Mouse (Mus musculus): ENCODE results near the gene Trub1. TPM values are rescaled to one million over a fixed set of nuclear protein-coding genes. Genes with fewer than 3 reads are reported as not detected.

The Trub1 gene
- polyA plus RNA-seq, 1 experiment from 2014 or later, result 13.7 TPM

DNA sequence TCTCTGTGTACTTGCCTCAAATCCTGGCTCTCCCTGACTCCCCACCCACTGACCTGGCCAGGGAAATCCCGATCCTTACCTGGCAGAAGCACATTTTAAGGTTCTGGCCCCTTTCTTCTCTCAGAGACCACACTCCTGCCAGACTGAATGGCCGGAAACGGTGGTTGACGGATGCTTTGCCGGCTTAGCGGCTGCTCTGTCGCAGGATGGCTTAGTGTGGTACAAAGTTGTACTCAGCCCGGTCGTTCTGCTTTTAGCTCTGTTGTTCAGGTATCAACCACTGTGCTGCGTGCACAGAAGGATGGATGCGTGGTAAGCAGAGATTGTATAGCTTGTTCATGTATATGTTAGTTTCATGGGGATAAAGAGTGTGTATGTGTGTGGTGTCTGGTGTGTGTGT, 25.3 kb downstream of the Trub1 start:
- Histone ChIP-seq H3K9me3 (ENCODE audit: control insufficient read depth, low read length) (no peaks in the 10 kb centered on the region), H3K36me3 (ENCODE audit: control insufficient read depth, insufficient read depth, low read length) (no peaks in the 10 kb centered on the region), H3K4me1 (ENCODE audit: control insufficient read depth, insufficient read depth, low read depth, low read length) (no peaks in the 10 kb centered on the region; the same call in 1 of the 2 replicates), H3K4me3 (ENCODE audit: low read length) (no peak overlapping the region), H3K4me2 (ENCODE audit: low read length) (no peak overlapping the region), H3K27ac (ENCODE audit: low read depth, low read length) (no peak overlapping the region), H3K9ac (ENCODE audit: low read depth, low read length) (no peak overlapping the region), H3K27me3 (replicated peaks; ENCODE audit: control insufficient read depth, insufficient read depth, low read length) (no peaks in the 10 kb centered on the region)
- ATAC-seq, result no peak
- 84% methylated on average over 11 of the region's 11 CpGs for WGBS

DNA sequence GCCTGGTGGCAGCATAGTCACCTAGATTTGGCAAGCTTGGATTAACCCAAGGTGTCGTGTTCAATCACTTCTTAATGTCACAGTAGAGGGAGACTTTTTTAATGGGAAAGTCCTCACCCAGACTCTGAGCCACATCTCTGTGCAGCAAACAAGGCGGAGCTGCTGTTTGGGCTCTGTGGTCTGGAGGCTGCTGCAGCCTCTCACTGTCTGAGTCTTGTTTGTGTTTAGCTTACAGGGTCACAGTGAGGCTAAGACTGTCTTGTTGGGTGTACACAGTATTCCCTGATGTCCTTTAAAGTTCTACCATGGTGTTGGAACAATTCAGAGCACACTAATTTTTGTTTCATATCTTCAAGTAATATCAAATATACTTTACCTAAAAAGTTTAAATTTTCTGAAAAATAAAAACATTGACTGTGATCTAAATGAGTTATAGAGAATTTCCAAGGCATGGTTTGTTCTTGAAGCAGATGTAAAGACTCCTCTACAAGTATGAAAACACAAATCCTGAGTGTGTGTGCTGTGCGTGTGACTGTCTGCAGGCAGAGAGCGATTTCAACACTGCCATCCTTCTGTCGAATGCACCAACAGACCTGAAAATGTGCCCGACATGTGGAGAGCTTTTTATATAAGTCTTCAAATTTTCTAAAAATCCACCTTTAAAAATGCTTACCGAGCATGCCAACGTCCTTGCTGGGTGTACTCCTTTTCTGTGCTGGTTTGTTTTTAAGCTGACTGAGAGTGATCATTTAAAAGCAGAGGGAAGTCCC, 27.4 kb downstream of the Trub1 start:
- WGBS, result 82% methylated on average over 8 of the region's 8 CpGs
- Histone ChIP-seq H3K4me2 (ENCODE audit: low read length) (no peak overlapping the region), H3K9me3 (ENCODE audit: control insufficient read depth, low read length) (no peaks in the 10 kb centered on the region), H3K36me3 (ENCODE audit: control insufficient read depth, insufficient read depth, low read length) (no peaks in the 10 kb centered on the region), H3K27me3 (replicated peaks; ENCODE audit: control insufficient read depth, insufficient read depth, low read length) (no peaks in the 10 kb centered on the region), H3K27ac (ENCODE audit: low read depth, low read length) (no peak overlapping the region; the same call in 1 of the 2 replicates), H3K4me1 (ENCODE audit: control insufficient read depth, insufficient read depth, low read depth, low read length) (no peaks in the 10 kb centered on the region; the same call in 1 of the 2 replicates), H3K4me3 (ENCODE audit: low read length) (no peak overlapping the region), H3K9ac (ENCODE audit: low read depth, low read length) (no peak overlapping the region)
- ATAC-seq, result no peak

GRCm38 (mm10) chr19:57481743-57482259, 29.1 kb downstream of the Trub1 start:
- ATAC-seq, result peak; percentile 49; the same call in 1 of the 2 replicates
- Histone ChIP-seq H3K9ac (ENCODE audit: low read depth, low read length) (no peak overlapping the region), H3K9me3 (ENCODE audit: control insufficient read depth, low read length) (no peaks in the 10 kb centered on the region), H3K4me1 (ENCODE audit: control insufficient read depth, insufficient read depth, low read depth, low read length) (no peaks in the 10 kb centered on the region; the same call in 1 of the 2 replicates), H3K27me3 (replicated peaks; ENCODE audit: control insufficient read depth, insufficient read depth, low read length) (no peaks in the 10 kb centered on the region), H3K27ac (ENCODE audit: low read depth, low read length) (no peak overlapping the region), H3K36me3 (ENCODE audit: control insufficient read depth, insufficient read depth, low read length) (no peaks in the 10 kb centered on the region), H3K4me2 (ENCODE audit: low read length) (no peak overlapping the region), H3K4me3 (ENCODE audit: low read length) (no peak overlapping the region)
- WGBS, result 90% methylated on average over 6 of the region's 6 CpGs

- ATAC-seq, result no peak; the same call in 1 of the 2 replicates
- H3K4me2 ChIP-seq (ENCODE audit: low read length), result no peak overlapping the region
- no peak overlapping the region for H3K9ac ChIP-seq (ENCODE audit: low read depth, low read length)
- 86% methylated on average over 8 of the region's 8 CpGs for WGBS
- no peaks in the 10 kb centered on the region for H3K36me3 ChIP-seq (ENCODE audit: control insufficient read depth, insufficient read depth, low read length)
- H3K27me3 ChIP-seq (replicated peaks; ENCODE audit: control insufficient read depth, insufficient read depth, low read length), result no peaks in the 10 kb centered on the region
- H3K9me3 ChIP-seq (ENCODE audit: control insufficient read depth, low read length), result no peaks in the 10 kb centered on the region
- no peak overlapping the region for H3K27ac ChIP-seq (ENCODE audit: low read depth, low read length)
- no peak overlapping the region for H3K4me3 ChIP-seq (ENCODE audit: low read length)
- H3K4me1 ChIP-seq (ENCODE audit: control insufficient read depth, insufficient read depth, low read depth, low read length), result peaks cover 2% of the 10 kb centered on the region; the same call in 1 of the 2 replicates
Observed at GRCm38 (mm10) chr19:57482815-57483214, 30.1 kb downstream of the Trub1 start.

GRCm38 (mm10) chr19:57487051-57487658, 34.4 kb downstream of the Trub1 start:
- H3K27me3 ChIP-seq (replicated peaks; ENCODE audit: control insufficient read depth, insufficient read depth, low read length), result no peaks in the 10 kb centered on the region
- H3K9ac ChIP-seq (ENCODE audit: low read depth, low read length), result no peak overlapping the region
- no peak for ATAC-seq
- H3K4me1 ChIP-seq (ENCODE audit: control insufficient read depth, insufficient read depth, low read depth, low read length), result peaks cover 8% of the 10 kb centered on the region; the same call in 1 of the 2 replicates
- WGBS, result 73% methylated on average over 13 of the region's 13 CpGs
- no peak overlapping the region for H3K27ac ChIP-seq (ENCODE audit: low read depth, low read length)
- no peaks in the 10 kb centered on the region for H3K36me3 ChIP-seq (ENCODE audit: control insufficient read depth, insufficient read depth, low read length)
- peak overlapping the region; percentile 29 for H3K4me2 ChIP-seq (ENCODE audit: low read length)
- peak overlapping the region; percentile 9; the same call in 1 of the 2 replicates for H3K4me3 ChIP-seq (ENCODE audit: low read length)
- no peaks in the 10 kb centered on the region for H3K9me3 ChIP-seq (ENCODE audit: control insufficient read depth, low read length)

DNA sequence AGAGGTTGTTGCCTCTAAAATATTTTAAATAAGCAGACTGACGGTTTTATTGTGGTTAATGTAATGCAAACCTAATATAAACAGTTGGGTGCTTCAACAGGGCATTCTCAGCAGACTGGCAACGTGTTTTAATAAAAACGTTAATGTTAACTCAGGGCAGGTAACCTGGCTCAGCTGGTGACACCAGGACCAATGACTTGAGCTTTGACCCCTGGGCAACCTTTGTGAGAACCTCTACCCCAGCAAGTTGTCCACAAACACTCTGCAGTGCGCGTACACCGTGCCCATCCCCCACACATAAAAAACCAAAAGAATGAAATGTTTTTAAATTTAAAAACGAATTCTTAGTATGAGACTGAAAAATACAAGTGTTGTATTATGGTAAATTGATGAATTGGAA, 36.8 kb downstream of the Trub1 start:
- no peaks in the 10 kb centered on the region for H3K9me3 ChIP-seq (ENCODE audit: control insufficient read depth, low read length)
- no peak overlapping the region for H3K9ac ChIP-seq (ENCODE audit: low read depth, low read length)
- peaks cover 8% of the 10 kb centered on the region; the same call in 1 of the 2 replicates for H3K4me1 ChIP-seq (ENCODE audit: control insufficient read depth, insufficient read depth, low read depth, low read length)
- 86% methylated on average over 7 of the region's 7 CpGs for WGBS
- H3K4me2 ChIP-seq (ENCODE audit: low read length), result no peak overlapping the region
- ATAC-seq, result no peak
- no peak overlapping the region for H3K27ac ChIP-seq (ENCODE audit: low read depth, low read length)
- no peak overlapping the region for H3K4me3 ChIP-seq (ENCODE audit: low read length)
- H3K36me3 ChIP-seq (ENCODE audit: control insufficient read depth, insufficient read depth, low read length), result no peaks in the 10 kb centered on the region
- H3K27me3 ChIP-seq (replicated peaks; ENCODE audit: control insufficient read depth, insufficient read depth, low read length), result no peaks in the 10 kb centered on the region

- Histone ChIP-seq H3K27me3 (replicated peaks; ENCODE audit: control insufficient read depth, insufficient read depth, low read length) (no peaks in the 10 kb centered on the region), H3K9me3 (ENCODE audit: control insufficient read depth, low read length) (no peaks in the 10 kb centered on the region), H3K4me3 (ENCODE audit: low read length) (no peak overlapping the region), H3K4me1 (ENCODE audit: control insufficient read depth, insufficient read depth, low read depth, low read length) (peaks cover 8% of the 10 kb centered on the region; the same call in 1 of the 2 replicates), H3K27ac (ENCODE audit: low read depth, low read length) (no peak overlapping the region), H3K4me2 (ENCODE audit: low read length) (peak overlapping the region; percentile 1; the same call in 1 of the 2 replicates), H3K9ac (ENCODE audit: low read depth, low read length) (peak overlapping the region; percentile 2; the same call in 1 of the 2 replicates), H3K36me3 (ENCODE audit: control insufficient read depth, insufficient read depth, low read length) (no peaks in the 10 kb centered on the region)
- 24% methylated on average over 8 of the region's 8 CpGs for WGBS
- peak; percentile 48 for ATAC-seq
Observed at GRCm38 (mm10) chr19:57491030-57491429, 38.3 kb downstream of the Trub1 start.

DNA sequence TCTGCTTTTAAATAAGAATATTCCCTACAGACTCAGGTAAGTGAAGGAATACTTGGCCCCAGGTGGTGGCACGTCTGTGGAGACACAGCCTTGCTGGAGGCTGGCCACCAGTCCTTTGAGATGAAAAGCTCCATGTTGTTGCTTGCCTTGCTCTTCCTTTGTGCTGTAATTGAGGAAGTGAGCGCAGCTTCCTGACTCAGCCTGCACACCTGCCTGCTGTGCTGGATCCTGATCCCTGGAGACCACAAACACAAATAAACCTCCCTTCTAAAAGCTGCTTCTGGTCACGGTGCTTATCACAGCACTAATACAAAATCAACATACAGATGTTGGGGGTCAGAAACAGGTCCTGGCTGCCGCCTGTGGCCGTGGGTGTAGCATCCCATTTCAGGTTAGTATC, 41.3 kb downstream of the Trub1 start:
- WGBS, result 79% methylated on average over 5 of the region's 5 CpGs
- no peak overlapping the region for H3K4me2 ChIP-seq (ENCODE audit: low read length)
- H3K27ac ChIP-seq (ENCODE audit: low read depth, low read length), result no peak overlapping the region
- H3K4me3 ChIP-seq (ENCODE audit: low read length), result no peak overlapping the region
- peaks cover 6% of the 10 kb centered on the region; the same call in 1 of the 2 replicates for H3K4me1 ChIP-seq (ENCODE audit: control insufficient read depth, insufficient read depth, low read depth, low read length)
- H3K36me3 ChIP-seq (ENCODE audit: control insufficient read depth, insufficient read depth, low read length), result no peaks in the 10 kb centered on the region
- no peak for ATAC-seq
- no peak overlapping the region for H3K9ac ChIP-seq (ENCODE audit: low read depth, low read length)
- H3K9me3 ChIP-seq (ENCODE audit: control insufficient read depth, low read length), result no peaks in the 10 kb centered on the region
- H3K27me3 ChIP-seq (replicated peaks; ENCODE audit: control insufficient read depth, insufficient read depth, low read length), result no peaks in the 10 kb centered on the region

DNA sequence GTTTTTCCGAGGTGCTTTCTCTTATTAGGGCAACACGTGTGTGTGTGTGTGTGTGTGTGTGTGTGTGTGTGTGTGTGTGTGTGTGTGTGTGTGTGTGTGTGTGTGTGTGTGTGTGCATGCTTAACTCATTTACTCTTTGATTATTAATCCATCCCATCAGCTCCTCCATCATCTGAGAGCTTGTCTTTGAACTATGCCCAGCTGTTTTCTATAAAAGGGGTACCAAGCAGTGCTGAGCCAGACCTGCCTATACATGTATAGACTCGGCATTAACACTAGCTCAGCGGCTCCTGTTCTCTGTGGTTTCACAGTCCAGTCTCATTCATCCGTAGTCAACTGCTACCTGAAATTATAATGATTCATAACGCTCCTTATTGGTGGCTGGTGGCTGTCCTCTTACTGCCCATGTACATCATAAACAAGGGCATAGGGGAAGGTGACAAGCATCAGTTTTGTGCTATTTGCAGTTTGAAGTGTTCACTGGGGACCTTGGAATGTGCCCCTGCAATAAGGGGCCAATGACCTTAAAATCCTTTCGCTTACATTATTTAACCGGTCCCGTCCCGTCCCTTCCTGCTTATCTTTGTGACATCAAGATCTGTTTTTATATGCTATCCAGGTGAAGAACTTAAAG, 45.5 kb downstream of the Trub1 start:
- Histone ChIP-seq H3K4me1 (ENCODE audit: control insufficient read depth, insufficient read depth, low read depth, low read length) (no peaks in the 10 kb centered on the region), H3K9me3 (ENCODE audit: control insufficient read depth, low read length) (no peaks in the 10 kb centered on the region), H3K36me3 (ENCODE audit: control insufficient read depth, insufficient read depth, low read length) (no peaks in the 10 kb centered on the region), H3K4me3 (ENCODE audit: low read length) (no peak overlapping the region), H3K9ac (ENCODE audit: low read depth, low read length) (no peak overlapping the region), H3K27ac (ENCODE audit: low read depth, low read length) (no peak overlapping the region), H3K27me3 (replicated peaks; ENCODE audit: control insufficient read depth, insufficient read depth, low read length) (no peaks in the 10 kb centered on the region), H3K4me2 (ENCODE audit: low read length) (no peak overlapping the region)
- WGBS, result 82% methylated on average over 10 of the region's 10 CpGs
- ATAC-seq, result no peak
